Mouse (Mus musculus) E14TG2a.4 (cell line): ENCODE results near the gene Prdx5.

Experiments
- CTCF ChIP-seq: conservative IDR thresholded peaks from 2 replicates; pipeline ENCODE4 v1.5.1; 2014; ENCODE audit warnings: low read length
- NANOG ChIP-seq: IDR thresholded peaks from 2 replicates; pipeline ENCODE4 v1.6.1; 2014; ENCODE audit warnings: borderline replicate concordance, low read length, mixed read lengths
- POU5F1 ChIP-seq: IDR thresholded peaks from 2 replicates; pipeline ENCODE4 v1.6.1; 2014; ENCODE audit warnings: low read length, borderline replicate concordance

DNA sequence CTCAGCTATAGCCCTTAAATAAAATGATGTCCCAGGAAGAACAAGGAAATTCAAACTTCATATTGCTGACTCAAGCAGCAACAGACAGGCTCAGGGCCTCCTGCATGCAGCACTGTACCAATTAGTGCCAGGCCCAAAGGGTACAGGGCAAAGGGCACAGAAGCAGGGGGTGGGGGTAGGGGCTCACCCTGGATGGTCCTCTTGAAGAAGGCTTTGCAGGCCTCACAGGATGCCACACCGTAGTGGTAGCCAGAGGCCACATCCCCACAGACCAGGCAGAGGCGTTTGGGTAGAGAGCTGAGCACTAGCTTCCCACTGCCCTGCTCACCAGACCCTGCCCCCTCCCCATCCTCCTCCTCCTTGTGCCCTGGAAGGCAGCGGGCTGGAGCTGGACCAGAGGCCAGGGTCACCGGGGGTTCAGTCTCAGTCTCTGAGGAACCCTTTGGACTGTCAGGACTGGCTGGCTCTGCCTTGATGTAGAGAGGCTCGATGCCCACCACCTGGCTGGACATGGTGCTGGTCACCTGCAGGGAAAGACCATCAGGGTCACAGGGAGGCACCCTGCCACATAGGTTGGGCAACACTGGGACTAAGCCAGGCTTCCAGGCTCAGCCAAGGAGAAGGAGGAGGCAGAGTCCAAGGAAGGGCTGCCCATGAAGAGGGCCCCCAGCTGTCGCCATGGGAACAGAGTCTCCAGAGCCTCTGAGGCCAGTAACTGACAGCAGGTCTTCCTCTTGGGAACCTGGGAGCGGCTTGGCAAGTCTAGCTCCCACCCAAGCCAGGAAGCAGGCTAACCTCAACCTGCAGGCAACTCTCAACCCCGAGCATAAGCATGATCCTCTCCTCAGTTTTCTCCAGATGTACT, 10.2 kb upstream of the Prdx5 start:
- TF ChIP-seq CTCF: no peak
- TF ChIP-seq NANOG: no peak
- TF ChIP-seq POU5F1: no peak
